Mouse (Mus musculus): Measurements from ENCODE around the gene Hoxd9. TPM values are rescaled to one million over a fixed set of nuclear protein-coding genes. Genes with fewer than 3 reads are reported as not detected.

The Hoxd9 gene
- polyA plus RNA-seq, 1 experiment = 0.31 TPM

GRCm38 (mm10) chr2:74678891-74679595 is 18.5 kb upstream of the Hoxd9 start, which contains the start of gene Hoxd11:
TSS of gene Hoxd11 (plus strand) at chr2:74679557.
- no peak within 1 kb of the TSS for H3K27ac ChIP-seq (ENCODE audit: control insufficient read depth, insufficient read depth, low read length)
- peaks cover 40% of the 10 kb centered on the region for H3K27me3 ChIP-seq (ENCODE audit: control insufficient read depth, insufficient read depth, low read length)

GRCm38 (mm10) chr2:74679596-74679971 is 17.9 kb upstream of the Hoxd9 start:
- Histone ChIP-seq H3K36me3 (ENCODE audit: control insufficient read depth, insufficient read depth, low read length) (no peaks in the 10 kb centered on the region), H3K27ac (ENCODE audit: control insufficient read depth, insufficient read depth, low read length) (no peak overlapping the region), H3K27me3 (ENCODE audit: control insufficient read depth, insufficient read depth, low read length) (peaks cover 35% of the 10 kb centered on the region), H3K4me1 (replicated peaks; ENCODE audit: control insufficient read depth, insufficient read depth, low read length) (no peaks in the 10 kb centered on the region), H3K4me3 (ENCODE audit: control insufficient read depth, insufficient read depth, low read length) (no peak overlapping the region)
- no peak for TF ChIP-seq CTCF (IDR thresholded peaks at IDR 0.05; ENCODE audit: borderline replicate concordance, control insufficient read depth, extremely low read depth, insufficient read depth, low read length, poor library complexity)
- no peak for TF ChIP-seq POLR2A (IDR thresholded peaks at IDR 0.05; ENCODE audit: control insufficient read depth, extremely low read depth, insufficient read depth, low read length, poor library complexity)
- DNase-seq = no peak
- 6% methylated on average over 26 of the region's 26 CpGs for WGBS

More at GRCm38 (mm10) chr2:74678891-74679595, 18.5 kb upstream of the Hoxd9 start, which contains the start of gene Hoxd11:
- H3K4me1 ChIP-seq (replicated peaks; ENCODE audit: control insufficient read depth, insufficient read depth, low read length) = no peaks in the 10 kb centered on the region
- WGBS = 7% methylated on average over 15 of the region's 15 CpGs
- DNase-seq = no peak
- no peak within 1 kb of the TSS for H3K4me3 ChIP-seq (ENCODE audit: control insufficient read depth, insufficient read depth, low read length)
- TF ChIP-seq CTCF (IDR thresholded peaks at IDR 0.05; ENCODE audit: borderline replicate concordance, control insufficient read depth, extremely low read depth, insufficient read depth, low read length, poor library complexity) (no peak), POLR2A (IDR thresholded peaks at IDR 0.05; ENCODE audit: control insufficient read depth, extremely low read depth, insufficient read depth, low read length, poor library complexity) (no peak)
- H3K36me3 ChIP-seq (ENCODE audit: control insufficient read depth, insufficient read depth, low read length) = no peaks in the 10 kb centered on the region

- TF ChIP-seq POLR2A (IDR thresholded peaks at IDR 0.05; ENCODE audit: control insufficient read depth, extremely low read depth, insufficient read depth, low read length, poor library complexity) = no peak
- no peak for TF ChIP-seq CTCF (IDR thresholded peaks at IDR 0.05; ENCODE audit: borderline replicate concordance, control insufficient read depth, extremely low read depth, insufficient read depth, low read length, poor library complexity)
- WGBS = 4% methylated on average over 23 of the region's 23 CpGs
- Histone ChIP-seq H3K27ac (ENCODE audit: control insufficient read depth, insufficient read depth, low read length) (no peak overlapping the region), H3K4me1 (replicated peaks; ENCODE audit: control insufficient read depth, insufficient read depth, low read length) (no peaks in the 10 kb centered on the region), H3K36me3 (ENCODE audit: control insufficient read depth, insufficient read depth, low read length) (no peaks in the 10 kb centered on the region), H3K27me3 (ENCODE audit: control insufficient read depth, insufficient read depth, low read length) (peaks cover 35% of the 10 kb centered on the region), H3K4me3 (ENCODE audit: control insufficient read depth, insufficient read depth, low read length) (no peak overlapping the region)
- no peak for DNase-seq
These were observed 17.5 kb upstream of the Hoxd9 start for GRCm38 (mm10) chr2:74679980-74680379.

GRCm38 (mm10) chr2:74680561-74681398 is 16.7 kb upstream of the Hoxd9 start:
- WGBS = 9% methylated on average over 21 of the region's 21 CpGs
- Histone ChIP-seq H3K27ac (ENCODE audit: control insufficient read depth, insufficient read depth, low read length) (no peak overlapping the region), H3K4me1 (replicated peaks; ENCODE audit: control insufficient read depth, insufficient read depth, low read length) (no peaks in the 10 kb centered on the region), H3K4me3 (ENCODE audit: control insufficient read depth, insufficient read depth, low read length) (no peak overlapping the region), H3K36me3 (ENCODE audit: control insufficient read depth, insufficient read depth, low read length) (no peaks in the 10 kb centered on the region), H3K27me3 (ENCODE audit: control insufficient read depth, insufficient read depth, low read length) (peaks cover 28% of the 10 kb centered on the region)
- DNase-seq = no peak
- TF ChIP-seq CTCF (IDR thresholded peaks at IDR 0.05; ENCODE audit: borderline replicate concordance, control insufficient read depth, extremely low read depth, insufficient read depth, low read length, poor library complexity) (no peak), POLR2A (IDR thresholded peaks at IDR 0.05; ENCODE audit: control insufficient read depth, extremely low read depth, insufficient read depth, low read length, poor library complexity) (no peak)

- WGBS = 6% methylated on average over 76 of the region's 78 CpGs
- Histone ChIP-seq H3K27ac (ENCODE audit: control insufficient read depth, insufficient read depth, low read length) (no peak overlapping the region), H3K27me3 (ENCODE audit: control insufficient read depth, insufficient read depth, low read length) (peaks cover 20% of the 10 kb centered on the region)
These were observed 15.7 kb upstream of the Hoxd9 start for GRCm38 (mm10) chr2:74681594-74682531.

GRCm38 (mm10) chr2:74682796-74683195 is 14.7 kb upstream of the Hoxd9 start:
- Histone ChIP-seq H3K27me3 (ENCODE audit: control insufficient read depth, insufficient read depth, low read length) (peaks cover 24% of the 10 kb centered on the region), H3K4me3 (ENCODE audit: control insufficient read depth, insufficient read depth, low read length) (no peak overlapping the region)

More at GRCm38 (mm10) chr2:74681594-74682531, 15.7 kb upstream of the Hoxd9 start:
- TF ChIP-seq CTCF (IDR thresholded peaks at IDR 0.05; ENCODE audit: borderline replicate concordance, control insufficient read depth, extremely low read depth, insufficient read depth, low read length, poor library complexity) = no peak
- no peak for TF ChIP-seq POLR2A (IDR thresholded peaks at IDR 0.05; ENCODE audit: control insufficient read depth, extremely low read depth, insufficient read depth, low read length, poor library complexity)
- Histone ChIP-seq H3K4me3 (ENCODE audit: control insufficient read depth, insufficient read depth, low read length) (no peak overlapping the region), H3K4me1 (replicated peaks; ENCODE audit: control insufficient read depth, insufficient read depth, low read length) (no peaks in the 10 kb centered on the region), H3K36me3 (ENCODE audit: control insufficient read depth, insufficient read depth, low read length) (no peaks in the 10 kb centered on the region)
- DNase-seq = no peak

More at GRCm38 (mm10) chr2:74682796-74683195, 14.7 kb upstream of the Hoxd9 start:
- H3K4me1 ChIP-seq (replicated peaks; ENCODE audit: control insufficient read depth, insufficient read depth, low read length) = no peaks in the 10 kb centered on the region
- no peak overlapping the region for H3K27ac ChIP-seq (ENCODE audit: control insufficient read depth, insufficient read depth, low read length)
- TF ChIP-seq POLR2A (IDR thresholded peaks at IDR 0.05; ENCODE audit: control insufficient read depth, extremely low read depth, insufficient read depth, low read length, poor library complexity) = no peak
- TF ChIP-seq CTCF (IDR thresholded peaks at IDR 0.05; ENCODE audit: borderline replicate concordance, control insufficient read depth, extremely low read depth, insufficient read depth, low read length, poor library complexity) = no peak
- no peaks in the 10 kb centered on the region for H3K36me3 ChIP-seq (ENCODE audit: control insufficient read depth, insufficient read depth, low read length)
- WGBS = 9% methylated on average over 45 of the region's 51 CpGs
- DNase-seq = no peak

Data from thymus, adult 2 months (tissue).